Mouse (Mus musculus): Measurements from ENCODE around the gene Sept10. TPM values are rescaled to one million over a fixed set of nuclear protein-coding genes. Genes with fewer than 3 reads are reported as not detected.

Sept10 gene
- polyA plus RNA-seq, 1 experiment from 2014 or later, result 11.5 TPM

DNA sequence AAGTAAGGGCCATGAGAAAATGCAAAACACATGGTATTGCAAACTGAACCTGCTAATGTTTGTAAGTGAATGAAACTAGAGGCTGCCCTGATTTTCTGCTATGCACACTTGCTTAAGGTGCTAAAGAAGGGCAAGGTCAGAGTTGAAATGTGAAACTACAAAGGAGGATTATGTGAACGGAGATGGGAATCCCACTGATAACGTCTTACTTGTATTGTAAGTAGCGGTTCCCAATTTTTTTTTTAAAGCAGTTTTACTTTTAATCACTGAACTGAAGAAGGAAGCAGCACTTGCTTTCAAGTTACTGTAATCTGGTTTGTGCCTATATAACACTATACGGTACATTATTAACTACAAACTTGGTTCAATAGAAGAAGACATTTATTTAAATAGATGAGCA, 2.2 kb upstream of the Sept10 start:
- ATAC-seq (ENCODE audit: low read depth), result no peak
- 76% methylated on average over 4 of the region's 4 CpGs for WGBS (ENCODE audit: insufficient replicate concordance)
- no peak overlapping the region for H3K27ac ChIP-seq
- peaks cover 17% of the 10 kb centered on the region for H3K4me1 ChIP-seq (replicated peaks)
- 0 out of 2 replicates have a peak overlapping the region, but pooled peaks have one; percentile 7 for H3K4me3 ChIP-seq (replicated peaks)
- no peak for DNase-seq
- peak overlapping the region; percentile 87; the same call in 1 of the 2 replicates for H3K4me2 ChIP-seq
- no peak overlapping the region for H3K9ac ChIP-seq
- H3K9me3 ChIP-seq (replicated peaks), result no peaks in the 10 kb centered on the region
- H3K27me3 ChIP-seq, result peaks cover 52% of the 10 kb centered on the region
- H3K36me3 ChIP-seq, result no peaks in the 10 kb centered on the region

DNA sequence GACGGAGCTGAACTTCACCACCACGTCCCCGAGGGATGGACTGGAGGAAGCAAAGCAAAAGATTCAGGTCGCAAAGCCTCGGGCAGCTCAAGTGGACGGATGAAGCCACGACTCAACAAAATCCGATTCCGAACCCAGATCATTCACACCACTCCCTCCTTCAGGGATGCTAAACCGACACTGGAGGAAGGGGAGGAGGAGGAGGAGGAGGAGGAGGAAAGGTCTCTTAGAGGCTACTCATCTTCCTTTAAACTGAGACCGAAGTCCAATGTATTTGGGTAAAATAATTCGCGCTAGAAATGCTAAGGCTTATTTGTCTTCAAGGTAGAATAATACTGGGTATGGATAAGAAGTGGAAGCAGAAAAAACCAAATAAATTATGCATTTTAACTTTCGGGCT, 1.7 kb upstream of the Sept10 start:
- Histone ChIP-seq H3K27ac (no peak overlapping the region), H3K4me3 (replicated peaks) (peak overlapping the region; percentile 66), H3K36me3 (no peaks in the 10 kb centered on the region), H3K9ac (no peak overlapping the region), H3K4me2 (peak overlapping the region; percentile 87), H3K4me1 (replicated peaks) (peaks cover 17% of the 10 kb centered on the region), H3K27me3 (peaks cover 56% of the 10 kb centered on the region), H3K9me3 (replicated peaks) (no peaks in the 10 kb centered on the region)
- no peak for DNase-seq
- 38% methylated on average over 14 of the region's 14 CpGs for WGBS (ENCODE audit: insufficient replicate concordance)
- no peak for ATAC-seq (ENCODE audit: low read depth)

DNA sequence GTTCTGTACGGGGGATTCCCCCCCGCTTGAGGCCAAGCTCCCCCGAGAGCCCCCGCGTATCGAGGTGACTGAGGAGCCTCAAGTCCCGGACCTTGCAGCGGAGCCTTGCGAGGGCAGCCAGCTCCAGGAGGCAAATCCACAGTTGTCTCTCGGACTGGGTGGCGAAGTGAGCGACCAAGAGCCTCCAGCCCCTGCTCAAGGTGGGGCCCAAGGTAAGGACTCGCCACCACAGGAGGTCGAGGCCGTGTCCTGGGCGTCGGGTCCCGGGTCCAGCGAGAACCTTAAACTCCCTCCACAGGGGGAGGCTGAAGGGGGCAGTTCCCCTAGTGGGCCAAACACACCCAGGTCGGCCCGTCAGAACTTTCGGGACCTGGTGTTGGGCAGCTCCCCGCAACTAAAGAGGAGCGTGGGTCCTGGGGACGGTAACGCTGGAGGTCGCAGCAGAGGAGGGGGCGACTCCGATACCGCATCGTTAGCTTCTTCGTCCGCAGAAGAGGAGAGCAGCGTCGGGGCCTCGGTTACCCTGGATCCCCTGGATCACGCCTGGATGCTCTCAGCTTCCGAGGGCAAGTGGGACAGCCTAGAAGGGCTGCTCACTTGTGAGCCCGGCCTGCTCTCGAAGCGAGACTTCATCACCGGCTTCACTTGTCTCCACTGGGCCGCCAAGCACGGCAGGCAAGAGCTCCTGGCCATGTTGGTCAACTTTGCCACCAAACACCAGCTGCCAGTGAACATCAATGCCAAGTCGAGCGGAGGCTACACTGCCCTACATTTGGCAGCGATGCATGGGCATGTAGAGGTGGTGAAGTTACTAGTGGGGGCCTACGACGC, 839 bp upstream of the Sept10 start:
- Histone ChIP-seq H3K9me3 (replicated peaks) (no peaks in the 10 kb centered on the region), H3K27ac (no peak overlapping the region), H3K27me3 (peaks cover 56% of the 10 kb centered on the region), H3K4me3 (replicated peaks) (peak overlapping the region; percentile 66), H3K36me3 (no peaks in the 10 kb centered on the region), H3K9ac (peak overlapping the region; percentile 69), H3K4me2 (peak overlapping the region; percentile 87), H3K4me1 (replicated peaks) (peaks cover 17% of the 10 kb centered on the region)
- WGBS (ENCODE audit: insufficient replicate concordance), result 4% methylated on average over 49 of the region's 49 CpGs
- peak; percentile 10; the same call in 1 of the 2 replicates for ATAC-seq (ENCODE audit: low read depth)
- DNase-seq, result no peak

DNA sequence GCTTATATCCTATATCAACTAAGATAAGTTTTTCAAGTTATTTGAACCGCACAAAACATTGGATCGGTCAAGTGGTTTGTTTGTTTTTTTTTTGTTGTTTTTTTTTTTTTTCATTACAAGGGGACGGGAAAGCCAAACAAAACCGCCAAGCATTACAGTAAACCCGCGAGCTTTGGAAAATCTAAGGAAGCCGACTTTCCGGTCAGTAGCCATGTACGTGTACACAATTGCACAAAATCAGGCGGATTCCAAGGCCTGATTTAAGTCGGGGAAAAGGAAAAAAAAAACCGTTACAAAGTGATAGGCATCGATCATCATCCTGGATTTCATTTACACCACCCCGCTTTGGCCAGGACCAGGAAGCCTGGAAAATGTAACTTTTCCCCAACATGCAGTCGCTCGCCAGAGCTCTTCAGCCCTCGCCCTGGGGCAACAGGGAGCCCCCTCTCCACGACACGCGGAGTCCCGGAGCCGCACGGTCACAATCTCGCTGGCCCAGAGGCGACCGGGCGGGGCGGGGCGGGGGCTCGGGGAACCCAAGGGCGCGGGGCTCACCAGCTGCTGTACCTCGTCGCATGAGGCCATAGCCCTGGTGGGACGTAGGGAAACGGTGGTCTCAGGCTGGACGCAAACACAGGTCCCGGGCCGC, 699 bp downstream of the Sept10 start:
- Histone ChIP-seq H3K4me3 (replicated peaks) (peak overlapping the region; percentile 66), H3K36me3 (no peaks in the 10 kb centered on the region), H3K27ac (peak overlapping the region; percentile 71), H3K4me2 (peak overlapping the region; percentile 87), H3K4me1 (replicated peaks) (peaks cover 17% of the 10 kb centered on the region), H3K9ac (peak overlapping the region; percentile 69), H3K27me3 (peaks cover 56% of the 10 kb centered on the region), H3K9me3 (replicated peaks) (no peaks in the 10 kb centered on the region)
- ATAC-seq (ENCODE audit: low read depth) (peak; percentile 54; the same call in 1 of the 2 replicates), DNase-seq (no peak)
- WGBS (ENCODE audit: insufficient replicate concordance), result 2% methylated on average over 39 of the region's 39 CpGs

DNA sequence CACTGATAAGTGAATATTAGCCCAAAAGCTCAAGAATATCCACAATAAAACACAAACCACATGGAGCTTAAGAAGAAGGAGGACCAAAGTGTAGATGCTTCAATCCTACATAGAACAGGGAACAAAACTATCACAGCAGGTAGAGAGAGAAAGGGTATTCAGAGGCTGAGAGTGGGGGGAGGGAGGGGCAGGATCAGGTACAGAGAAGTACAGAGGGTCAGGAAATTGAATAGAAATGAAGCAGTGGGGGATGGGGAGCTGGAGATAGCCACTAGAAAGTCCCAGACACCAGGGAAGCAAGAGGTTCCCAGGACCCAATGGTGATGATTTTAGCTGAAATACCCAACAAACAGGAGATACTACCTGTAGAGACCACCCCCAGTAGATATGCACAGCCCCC, 21.6 kb downstream of the Sept10 start:
- H3K4me3 ChIP-seq (replicated peaks), result no peak overlapping the region
- no peaks in the 10 kb centered on the region for H3K36me3 ChIP-seq
- H3K9me3 ChIP-seq (replicated peaks), result no peaks in the 10 kb centered on the region
- no peak for ATAC-seq (ENCODE audit: low read depth)
- no peaks in the 10 kb centered on the region for H3K27me3 ChIP-seq
- H3K27ac ChIP-seq, result no peak overlapping the region
- no peak overlapping the region for H3K4me2 ChIP-seq
- H3K9ac ChIP-seq, result no peak overlapping the region
- H3K4me1 ChIP-seq (replicated peaks), result no peaks in the 10 kb centered on the region
- DNase-seq, result no peak

DNA sequence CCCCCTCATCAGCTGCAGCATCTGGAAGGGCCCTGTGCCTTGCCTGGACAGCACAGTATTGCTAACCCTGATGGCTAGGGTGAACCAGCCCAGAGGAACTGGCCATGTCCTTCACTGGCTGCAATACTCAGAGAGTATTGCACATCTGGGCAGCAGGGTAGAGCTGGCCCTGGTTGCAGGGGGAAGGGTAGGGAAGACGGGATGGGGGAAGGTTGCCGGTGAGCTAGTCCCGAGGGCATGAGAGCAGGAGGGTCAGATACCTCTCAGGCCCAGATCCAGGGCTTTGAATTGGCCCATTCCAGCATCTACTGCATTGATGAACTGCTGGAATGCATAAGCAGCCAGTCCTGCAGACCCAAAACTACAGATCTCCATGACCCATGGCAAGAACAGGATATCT, 24.9 kb downstream of the Sept10 start:
- no peak overlapping the region for H3K27ac ChIP-seq
- no peak for DNase-seq
- H3K4me1 ChIP-seq (replicated peaks), result no peaks in the 10 kb centered on the region
- ATAC-seq (ENCODE audit: low read depth), result no peak
- H3K9ac ChIP-seq, result no peak overlapping the region
- H3K9me3 ChIP-seq (replicated peaks), result no peaks in the 10 kb centered on the region
- H3K4me2 ChIP-seq, result no peak overlapping the region
- H3K4me3 ChIP-seq (replicated peaks), result no peak overlapping the region
- H3K27me3 ChIP-seq, result no peaks in the 10 kb centered on the region
- H3K36me3 ChIP-seq, result no peaks in the 10 kb centered on the region
- 79% methylated on average over 3 of the region's 3 CpGs for WGBS (ENCODE audit: insufficient replicate concordance)

DNA sequence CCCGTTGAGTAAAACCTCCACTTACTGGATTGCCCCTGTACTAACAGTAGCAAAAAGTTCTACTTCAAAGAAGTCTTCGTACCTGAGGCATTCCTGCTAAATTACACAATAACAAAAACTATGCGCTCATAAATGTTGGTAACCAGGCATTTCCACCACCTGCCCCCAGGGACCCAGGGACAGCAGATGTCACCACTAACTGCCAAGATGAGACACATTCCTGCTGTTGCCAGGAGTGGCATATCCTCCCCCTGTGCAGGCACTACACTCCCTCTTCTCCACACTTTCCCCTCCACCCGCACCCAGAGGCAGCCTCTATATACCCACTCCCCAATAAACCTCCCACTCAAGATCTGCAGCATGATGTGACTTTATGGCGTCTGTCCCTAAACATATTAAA, 26.8 kb downstream of the Sept10 start:
- Histone ChIP-seq H3K27ac (no peak overlapping the region), H3K4me1 (replicated peaks) (no peaks in the 10 kb centered on the region), H3K4me3 (replicated peaks) (no peak overlapping the region), H3K27me3 (no peaks in the 10 kb centered on the region), H3K9me3 (replicated peaks) (no peaks in the 10 kb centered on the region), H3K9ac (no peak overlapping the region), H3K36me3 (no peaks in the 10 kb centered on the region), H3K4me2 (no peak overlapping the region)
- DNase-seq (no peak), ATAC-seq (ENCODE audit: low read depth) (no peak)
- 69% methylated on average over 5 of the region's 5 CpGs for WGBS (ENCODE audit: insufficient replicate concordance)

DNA sequence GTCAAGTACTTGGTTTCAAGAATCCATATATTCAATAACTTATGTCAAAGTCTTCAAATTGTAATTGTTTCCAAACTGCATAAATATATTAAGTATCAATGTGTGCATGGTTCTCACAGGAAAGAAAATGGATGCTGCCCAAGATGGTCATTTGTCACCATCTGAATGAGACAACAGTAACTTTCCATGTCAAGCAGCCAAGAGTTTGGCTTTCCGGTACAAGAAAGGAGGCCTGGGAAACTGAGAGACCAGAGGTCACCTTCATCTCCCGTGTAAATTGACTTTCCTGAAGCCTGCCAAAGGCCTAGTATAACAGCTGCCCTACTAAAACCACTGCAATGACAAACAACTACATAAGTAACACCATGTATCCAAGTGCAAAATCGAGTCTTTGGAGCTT, 39.3 kb downstream of the Sept10 start:
- WGBS (ENCODE audit: insufficient replicate concordance), result 58% methylated on average over 3 of the region's 3 CpGs
- no peak for ATAC-seq (ENCODE audit: low read depth)
- DNase-seq, result no peak
- H3K4me1 ChIP-seq (replicated peaks), result no peaks in the 10 kb centered on the region
- H3K36me3 ChIP-seq, result no peaks in the 10 kb centered on the region
- H3K4me2 ChIP-seq, result no peak overlapping the region
- H3K9ac ChIP-seq, result no peak overlapping the region
- H3K4me3 ChIP-seq (replicated peaks), result no peak overlapping the region
- no peaks in the 10 kb centered on the region for H3K27me3 ChIP-seq
- H3K9me3 ChIP-seq (replicated peaks), result no peaks in the 10 kb centered on the region
- no peak overlapping the region for H3K27ac ChIP-seq

DNA sequence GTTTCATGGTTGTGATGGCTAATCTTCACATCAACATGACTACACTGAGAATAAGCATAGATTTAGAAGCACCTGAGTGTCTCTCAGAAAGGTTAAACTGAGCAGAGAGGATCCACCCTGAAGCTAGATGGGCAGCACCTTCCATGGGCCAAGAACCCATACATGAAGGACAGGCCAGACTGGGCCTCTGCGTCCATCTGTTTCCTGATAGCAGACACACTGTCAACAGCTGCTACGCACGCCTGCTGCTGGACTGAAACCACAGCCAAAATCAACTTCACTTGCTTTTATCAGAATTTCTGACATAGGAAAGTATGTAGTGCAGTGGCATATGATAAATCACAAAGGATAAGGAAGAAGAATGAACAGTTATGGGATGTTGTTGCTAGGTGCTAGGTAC, 42.0 kb downstream of the Sept10 start:
- 27% methylated on average over 3 of the region's 3 CpGs for WGBS (ENCODE audit: insufficient replicate concordance)
- Histone ChIP-seq H3K4me2 (no peak overlapping the region), H3K9me3 (replicated peaks) (no peaks in the 10 kb centered on the region), H3K27ac (no peak overlapping the region), H3K4me1 (replicated peaks) (no peaks in the 10 kb centered on the region), H3K27me3 (no peaks in the 10 kb centered on the region), H3K36me3 (no peaks in the 10 kb centered on the region), H3K9ac (no peak overlapping the region), H3K4me3 (replicated peaks) (no peak overlapping the region)
- ATAC-seq (ENCODE audit: low read depth) (no peak), DNase-seq (no peak)

DNA sequence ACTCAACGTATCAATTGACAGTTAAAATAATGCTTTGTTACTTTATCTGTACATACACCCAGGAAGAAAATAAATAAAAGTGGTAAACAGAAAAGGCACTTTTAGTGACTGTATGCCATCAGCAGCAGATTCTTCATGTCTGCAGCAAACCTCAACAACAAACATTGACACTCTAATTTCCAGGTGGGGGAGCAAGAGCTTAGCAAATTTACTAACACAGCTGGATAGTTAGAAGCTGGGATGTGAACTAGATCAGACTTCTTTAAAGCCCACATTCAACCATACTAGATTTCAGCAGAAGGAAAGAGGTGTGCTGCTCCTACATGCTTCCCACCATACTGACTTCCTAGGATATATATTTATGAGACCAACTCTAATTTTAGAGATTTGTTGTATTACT, 49.1 kb downstream of the Sept10 start:
- Histone ChIP-seq H3K36me3 (no peaks in the 10 kb centered on the region), H3K27ac (no peak overlapping the region), H3K9ac (no peak overlapping the region), H3K4me1 (replicated peaks) (peaks cover 6% of the 10 kb centered on the region; the same call in 1 of the 2 replicates), H3K4me2 (no peak overlapping the region), H3K4me3 (replicated peaks) (no peak overlapping the region), H3K9me3 (replicated peaks) (no peaks in the 10 kb centered on the region), H3K27me3 (no peaks in the 10 kb centered on the region)
- ATAC-seq (ENCODE audit: low read depth) (no peak), DNase-seq (no peak)
- 67% methylated on average over 1 of the region's 1 CpGs for WGBS (ENCODE audit: insufficient replicate concordance)

DNA sequence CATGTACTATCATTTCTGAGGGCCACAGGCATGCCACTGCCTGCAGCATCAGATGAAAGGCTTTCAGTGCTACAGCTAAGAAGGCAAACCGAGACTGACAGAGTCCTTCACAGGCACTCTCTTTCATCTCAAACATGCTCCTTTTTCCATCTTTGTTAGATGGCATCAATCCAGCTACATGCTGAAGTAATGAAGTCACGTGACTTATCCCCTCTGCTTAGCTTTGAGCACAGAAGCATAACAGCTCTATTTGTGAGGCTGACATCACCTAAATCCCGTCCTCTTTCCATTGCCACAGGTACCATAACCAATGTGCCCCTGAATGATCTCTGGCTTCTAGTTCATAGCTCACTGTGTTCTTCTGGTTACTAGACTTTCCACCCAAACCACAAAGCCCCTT, 50.6 kb downstream of the Sept10 start:
- no peak overlapping the region for H3K9ac ChIP-seq
- H3K27ac ChIP-seq, result no peak overlapping the region
- H3K4me1 ChIP-seq (replicated peaks), result peaks cover 11% of the 10 kb centered on the region
- 47% methylated on average over 3 of the region's 3 CpGs for WGBS (ENCODE audit: insufficient replicate concordance)
- ATAC-seq (ENCODE audit: low read depth), result no peak
- no peaks in the 10 kb centered on the region for H3K36me3 ChIP-seq
- no peak for DNase-seq
- H3K27me3 ChIP-seq, result no peaks in the 10 kb centered on the region
- no peak overlapping the region for H3K4me2 ChIP-seq
- H3K9me3 ChIP-seq (replicated peaks), result no peaks in the 10 kb centered on the region
- H3K4me3 ChIP-seq (replicated peaks), result no peak overlapping the region

Data from liver, embryonic 13.5 days (tissue).